Mouse (Mus musculus): ENCODE data around the gene Npb. TPM values are rescaled to one million over a fixed set of nuclear protein-coding genes. Genes with fewer than 3 reads are reported as not detected.

The Npb gene
- polyA plus RNA-seq, 1 experiment: 2.8 TPM

DNA sequence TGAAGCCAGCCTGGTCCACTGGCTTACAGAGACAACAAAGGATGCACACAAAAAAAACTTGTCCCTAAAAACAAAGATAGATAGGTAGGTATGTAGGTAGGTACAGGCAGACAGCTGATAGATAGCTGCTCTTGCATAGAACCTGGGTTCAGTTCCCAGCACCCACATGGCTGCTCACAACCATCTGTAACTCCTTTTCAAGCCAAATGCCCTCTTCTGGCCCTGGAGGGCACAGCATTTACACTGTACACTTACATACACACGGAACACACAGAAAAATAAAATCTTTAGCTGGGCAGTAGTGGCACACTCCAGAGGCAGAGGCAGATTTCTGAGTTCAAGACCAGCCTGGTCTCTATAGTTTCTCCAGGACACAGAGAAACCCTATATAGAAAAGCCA, 24.3 kb upstream of the Npb start:
- Histone ChIP-seq H3K36me3 (ENCODE audit: control insufficient read depth, insufficient read depth, low read length) (peaks cover 29% of the 10 kb centered on the region), H3K27me3 (ENCODE audit: control insufficient read depth, insufficient read depth, low read length) (no peaks in the 10 kb centered on the region), H3K4me1 (replicated peaks; ENCODE audit: control insufficient read depth, insufficient read depth, low read length) (peaks cover 23% of the 10 kb centered on the region), H3K4me3 (ENCODE audit: control insufficient read depth, insufficient read depth, low read length) (no peak overlapping the region), H3K27ac (ENCODE audit: control insufficient read depth, insufficient read depth, low read length) (no peak overlapping the region)
- TF ChIP-seq CTCF (IDR thresholded peaks at IDR 0.05; ENCODE audit: borderline replicate concordance, control insufficient read depth, extremely low read depth, insufficient read depth, low read length, poor library complexity) (no peak), POLR2A (IDR thresholded peaks at IDR 0.05; ENCODE audit: control insufficient read depth, extremely low read depth, insufficient read depth, low read length, poor library complexity) (no peak)
- WGBS: 94% methylated on average over 1 of the region's 1 CpGs
- no peak for DNase-seq

DNA sequence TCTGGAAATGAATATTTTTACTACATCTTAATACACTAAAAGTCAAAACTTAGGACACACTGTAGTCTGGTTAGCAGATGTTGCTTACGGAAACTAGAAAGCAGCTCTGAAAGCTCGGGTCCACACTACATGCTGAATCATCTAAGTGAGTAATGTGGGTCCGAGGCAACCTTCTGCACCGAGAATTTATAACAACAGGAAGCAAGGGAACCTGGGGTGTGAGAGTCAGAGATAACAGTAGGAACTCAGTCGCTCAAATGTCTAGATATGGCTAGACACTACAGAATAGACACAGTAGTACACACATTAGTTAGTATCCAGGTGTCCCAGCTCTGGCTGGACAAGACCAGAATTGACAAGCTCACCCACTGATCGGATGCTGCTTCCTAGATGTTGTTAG, 19.7 kb upstream of the Npb start:
- H3K36me3 ChIP-seq (ENCODE audit: control insufficient read depth, insufficient read depth, low read length): peaks cover 53% of the 10 kb centered on the region
- whole genome bisulfite sequencing: 87% methylated on average over 6 of the region's 6 CpGs
- DNase-seq: no peak

GRCm38 (mm10) chr11:120597240-120598235, 10.7 kb upstream of the Npb start:
- Histone ChIP-seq H3K27me3 (ENCODE audit: control insufficient read depth, insufficient read depth, low read length) (no peaks in the 10 kb centered on the region), H3K27ac (ENCODE audit: control insufficient read depth, insufficient read depth, low read length) (no peak overlapping the region), H3K4me3 (ENCODE audit: control insufficient read depth, insufficient read depth, low read length) (peak overlapping the region; percentile 85), H3K36me3 (ENCODE audit: control insufficient read depth, insufficient read depth, low read length) (peaks cover 31% of the 10 kb centered on the region), H3K4me1 (replicated peaks; ENCODE audit: control insufficient read depth, insufficient read depth, low read length) (peaks cover 27% of the 10 kb centered on the region)
- WGBS: 3% methylated on average over 98 of the region's 99 CpGs
- DNase-seq: no peak
- TF ChIP-seq CTCF (IDR thresholded peaks at IDR 0.05; ENCODE audit: borderline replicate concordance, control insufficient read depth, extremely low read depth, insufficient read depth, low read length, poor library complexity) (no peak), POLR2A (IDR thresholded peaks at IDR 0.05; ENCODE audit: control insufficient read depth, extremely low read depth, insufficient read depth, low read length, poor library complexity) (no peak)

More for the DNA sequence above, 19.7 kb upstream of the Npb start:
- H3K4me1 ChIP-seq (replicated peaks; ENCODE audit: control insufficient read depth, insufficient read depth, low read length): no peaks in the 10 kb centered on the region
- no peaks in the 10 kb centered on the region for H3K27me3 ChIP-seq (ENCODE audit: control insufficient read depth, insufficient read depth, low read length)
- no peak overlapping the region for H3K27ac ChIP-seq (ENCODE audit: control insufficient read depth, insufficient read depth, low read length)
- no peak overlapping the region for H3K4me3 ChIP-seq (ENCODE audit: control insufficient read depth, insufficient read depth, low read length)
- TF ChIP-seq POLR2A (IDR thresholded peaks at IDR 0.05; ENCODE audit: control insufficient read depth, extremely low read depth, insufficient read depth, low read length, poor library complexity) (no peak), CTCF (IDR thresholded peaks at IDR 0.05; ENCODE audit: borderline replicate concordance, control insufficient read depth, extremely low read depth, insufficient read depth, low read length, poor library complexity) (no peak)

DNA sequence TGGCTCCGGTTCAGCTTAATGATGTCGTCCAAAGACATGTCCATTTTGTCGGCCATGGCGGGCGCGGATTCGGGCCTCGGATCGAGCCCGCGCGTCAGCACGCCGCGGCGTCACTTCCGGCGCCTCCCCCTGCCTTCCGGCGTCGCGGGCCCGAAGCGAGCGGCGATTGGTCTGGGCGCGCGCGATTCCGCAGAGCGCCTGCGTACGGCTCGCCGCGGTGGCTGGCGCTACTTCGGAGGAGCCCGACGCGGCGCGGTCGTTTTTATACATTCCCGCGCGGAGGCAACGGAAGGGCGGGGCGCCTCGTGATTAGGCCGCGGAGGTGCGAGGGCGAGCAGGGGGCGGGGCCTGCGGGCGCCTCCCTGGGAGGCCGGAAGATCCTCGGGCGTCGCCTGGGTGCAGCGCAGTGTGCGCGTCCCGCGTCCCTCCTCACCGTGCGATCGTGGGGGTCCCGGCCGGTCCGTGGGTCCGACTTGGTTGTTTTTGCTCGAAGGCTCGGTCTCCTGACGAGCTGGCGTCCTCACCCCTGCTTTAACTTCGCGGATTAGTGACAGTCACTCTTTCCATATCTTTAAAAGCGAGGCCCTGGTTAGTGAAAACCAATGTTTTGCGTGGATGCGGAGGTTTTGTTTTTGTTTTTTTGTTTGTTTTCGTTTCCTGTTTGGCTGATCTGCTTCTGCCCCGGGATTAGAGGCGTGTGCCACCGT, 9.8 kb upstream of the Npb start, which contains the start of the genes Alyref and Anapc11:
Alyref (minus strand) TSS at position 83 of the 707 bp plus-strand sequence.
Anapc11 (plus strand) TSS at position 139 of the 707 bp plus-strand sequence.
- Histone ChIP-seq H3K4me1 (replicated peaks; ENCODE audit: control insufficient read depth, insufficient read depth, low read length) (peaks cover 27% of the 10 kb centered on the region), H3K27me3 (ENCODE audit: control insufficient read depth, insufficient read depth, low read length) (no peaks in the 10 kb centered on the region), H3K4me3 (ENCODE audit: control insufficient read depth, insufficient read depth, low read length) (peak within 1 kb of the TSS; percentile 85), H3K27ac (ENCODE audit: control insufficient read depth, insufficient read depth, low read length) (peak within 1 kb of the TSS; percentile 55), H3K36me3 (ENCODE audit: control insufficient read depth, insufficient read depth, low read length) (peaks cover 24% of the 10 kb centered on the region)
- under 1% methylated on average over 88 of the region's 88 CpGs for WGBS
- TF ChIP-seq POLR2A (IDR thresholded peaks at IDR 0.05; ENCODE audit: control insufficient read depth, extremely low read depth, insufficient read depth, low read length, poor library complexity) (peak; percentile 83), CTCF (IDR thresholded peaks at IDR 0.05; ENCODE audit: borderline replicate concordance, control insufficient read depth, extremely low read depth, insufficient read depth, low read length, poor library complexity) (peak; percentile 59; the same call in 1 of the 2 replicates)
- peak; percentile 94 for DNase-seq

- Histone ChIP-seq H3K27ac (ENCODE audit: control insufficient read depth, insufficient read depth, low read length) (peak overlapping the region; percentile 55; the same call in 1 of the 2 replicates), H3K4me3 (ENCODE audit: control insufficient read depth, insufficient read depth, low read length) (peak overlapping the region; percentile 46), H3K36me3 (ENCODE audit: control insufficient read depth, insufficient read depth, low read length) (peaks cover 24% of the 10 kb centered on the region), H3K4me1 (replicated peaks; ENCODE audit: control insufficient read depth, insufficient read depth, low read length) (peaks cover 27% of the 10 kb centered on the region), H3K27me3 (ENCODE audit: control insufficient read depth, insufficient read depth, low read length) (no peaks in the 10 kb centered on the region)
- 61% methylated on average over 17 of the region's 17 CpGs for WGBS
- no peak for DNase-seq
- TF ChIP-seq POLR2A (IDR thresholded peaks at IDR 0.05; ENCODE audit: control insufficient read depth, extremely low read depth, insufficient read depth, low read length, poor library complexity) (no peak), CTCF (IDR thresholded peaks at IDR 0.05; ENCODE audit: borderline replicate concordance, control insufficient read depth, extremely low read depth, insufficient read depth, low read length, poor library complexity) (no peak)
These were observed 9.2 kb upstream of the Npb start for GRCm38 (mm10) chr11:120598990-120599549.

DNA sequence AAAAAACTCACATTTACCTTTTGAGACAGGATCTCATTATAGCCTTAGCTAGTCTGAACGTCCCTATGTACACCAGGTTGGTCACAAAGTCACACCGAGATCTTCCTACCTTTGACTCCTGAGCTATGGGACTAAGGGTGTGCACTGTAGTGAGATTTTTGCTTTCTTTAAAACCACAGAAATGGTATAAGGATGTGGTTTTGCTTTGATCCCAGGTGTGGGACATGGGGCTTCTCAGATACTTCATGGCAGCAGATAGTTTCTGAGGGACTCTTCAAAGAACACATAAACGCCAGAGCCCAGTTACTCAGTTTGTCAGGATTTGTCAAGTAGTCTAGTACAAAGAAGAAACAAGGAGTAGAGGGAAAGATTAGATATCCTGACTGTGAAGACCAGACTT, 7.6 kb upstream of the Npb start:
- H3K4me1 ChIP-seq (replicated peaks; ENCODE audit: control insufficient read depth, insufficient read depth, low read length): peaks cover 27% of the 10 kb centered on the region
- no peak for TF ChIP-seq POLR2A (IDR thresholded peaks at IDR 0.05; ENCODE audit: control insufficient read depth, extremely low read depth, insufficient read depth, low read length, poor library complexity)
- TF ChIP-seq CTCF (IDR thresholded peaks at IDR 0.05; ENCODE audit: borderline replicate concordance, control insufficient read depth, extremely low read depth, insufficient read depth, low read length, poor library complexity): no peak
- no peak overlapping the region for H3K27ac ChIP-seq (ENCODE audit: control insufficient read depth, insufficient read depth, low read length)
- 10% methylated on average over 3 of the region's 3 CpGs for WGBS
- peaks cover 13% of the 10 kb centered on the region for H3K36me3 ChIP-seq (ENCODE audit: control insufficient read depth, insufficient read depth, low read length)
- H3K27me3 ChIP-seq (ENCODE audit: control insufficient read depth, insufficient read depth, low read length): no peaks in the 10 kb centered on the region
- DNase-seq: peak; percentile 28
- H3K4me3 ChIP-seq (ENCODE audit: control insufficient read depth, insufficient read depth, low read length): no peak overlapping the region
